Mouse (Mus musculus): Measurements from ENCODE around the gene Prss34.

The Prss34 gene

GRCm38 (mm10) chr17:25318354-25318753 lies 20.2 kb downstream of the Prss34 start, which contains the start of gene Prss29:
Gene Prss29, plus strand, starts transcription at chr17:25318654.
- no peak for DNase-seq (ENCODE audit: low spot score)

GRCm38 (mm10) chr17:25320819-25321218 lies 22.6 kb downstream of the Prss34 start:
- DNase-seq (ENCODE audit: low spot score) = peak; percentile 35

- DNase-seq (ENCODE audit: low spot score) = peak; percentile 32
Measured at GRCm38 (mm10) chr17:25322930-25323329, 24.7 kb downstream of the Prss34 start.

DNA sequence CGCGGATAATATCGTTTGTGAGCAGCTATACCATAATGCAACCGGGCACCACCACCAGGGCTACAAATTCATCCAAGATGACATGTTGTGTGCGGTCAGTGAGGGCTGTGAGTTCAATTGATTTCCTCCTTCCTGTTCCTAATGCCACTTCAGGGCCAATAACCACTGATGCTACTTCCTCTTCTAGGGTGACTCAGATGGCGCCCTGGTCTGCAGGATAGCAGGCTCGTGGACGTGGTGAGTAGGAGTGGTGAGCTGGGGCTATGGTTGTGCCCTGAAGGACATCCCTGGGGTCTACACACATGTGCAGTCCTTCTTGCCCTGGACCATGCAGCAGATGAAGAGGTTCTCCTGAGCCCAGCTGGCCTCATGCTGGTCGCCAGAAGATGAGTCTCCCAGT lies 34.1 kb downstream of the Prss34 start:
- DNase-seq (ENCODE audit: low spot score) = no peak

DNA sequence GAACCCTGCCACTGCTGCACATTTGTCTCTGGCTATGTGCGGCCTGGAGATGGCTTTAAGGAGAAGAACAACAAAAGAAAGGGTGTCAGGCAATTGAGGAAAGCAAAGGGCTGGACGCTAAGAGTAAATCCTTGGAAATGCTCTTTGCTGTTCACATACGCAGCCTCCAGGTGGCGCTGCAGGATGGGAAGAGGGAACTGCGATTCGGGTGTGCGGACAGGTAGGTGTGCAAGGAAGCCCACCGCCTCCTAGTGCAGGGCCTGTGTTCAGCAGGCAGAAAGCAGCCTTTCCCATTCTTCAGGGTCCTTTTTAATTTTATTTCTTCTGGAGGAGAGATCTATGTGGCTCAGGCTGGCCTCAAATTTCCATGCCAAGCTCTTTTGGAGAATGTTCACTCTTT lies 35.7 kb downstream of the Prss34 start:
- peak; percentile 86 for DNase-seq (ENCODE audit: low spot score)

- no peak for DNase-seq (ENCODE audit: low spot score)
Measured at GRCm38 (mm10) chr17:25338218-25338617, 40.0 kb downstream of the Prss34 start.

DNA sequence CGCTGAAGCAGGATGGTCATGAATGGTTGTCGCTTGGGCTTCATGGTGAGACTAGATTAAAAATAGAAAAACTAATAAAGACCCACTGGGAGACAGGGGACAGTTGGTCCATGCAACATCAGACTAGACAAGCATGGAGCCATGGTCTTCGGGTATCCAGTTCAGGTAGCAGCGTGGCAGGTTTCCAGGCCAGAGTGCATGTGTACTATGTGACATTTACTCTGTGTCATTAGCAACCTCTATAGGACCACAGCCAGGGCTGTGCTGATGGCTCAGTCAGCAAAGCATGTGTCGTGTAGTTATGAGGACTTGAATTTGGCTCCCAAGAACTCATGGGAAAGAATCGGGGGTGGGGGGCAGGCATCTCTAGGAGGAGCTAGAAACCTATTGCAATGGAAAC lies 41.8 kb downstream of the Prss34 start:
- DNase-seq (ENCODE audit: low spot score) = no peak

DNA sequence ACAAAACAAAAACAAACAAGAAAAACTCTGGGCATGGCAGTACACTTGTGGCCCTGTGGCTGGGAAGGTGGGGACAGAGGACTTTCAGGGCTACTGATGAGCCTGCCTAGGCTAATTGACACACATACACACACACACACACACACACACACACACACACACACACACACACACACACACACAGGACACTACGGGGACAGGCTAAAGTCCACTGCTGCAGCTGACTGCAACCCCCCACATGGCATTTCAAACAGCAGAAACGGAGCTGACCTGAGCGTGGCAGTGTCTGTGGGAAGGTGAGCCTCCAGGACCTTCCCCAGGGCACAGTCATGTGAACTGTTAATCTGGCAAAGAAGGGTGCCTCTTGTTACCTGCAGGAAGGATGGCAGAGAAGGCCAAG lies 43.3 kb downstream of the Prss34 start:
- no peak for DNase-seq (ENCODE audit: low spot score)

- no peak for DNase-seq (ENCODE audit: low spot score)
Measured at GRCm38 (mm10) chr17:25345462-25345861, 47.3 kb downstream of the Prss34 start, which contains the start of gene Tpsab1. Gene Tpsab1, minus strand, starts transcription at chr17:25345562.

Data from testis, postnatal 10 days (tissue).